Comparison of ENCODE assay signal across 20 mouse cellular contexts in genomic region chr5:129856414-129856813, GRCm38 (mm10). TPM values are rescaled to one million over a fixed set of nuclear protein-coding genes. Genes with fewer than 3 reads are reported as not detected.
DNase-seq lines count a peak whose midpoint lies in the region; TF ChIP-seq lines count a peak whose summit lies in the region.
"Had no signal": no experiment of that assay in that cellular context is flagged by ENCODE, and none has a peak within 500 bp of the region (broad histone marks: within the 10 kb centered on the region; RNA-seq: fewer than 3 reads in every experiment).

No protein-coding gene starts in this region.

- intact Hi-C loops in left cerebral cortex, adult 2 months (cut with DNase I): no loop called here

- H3K4me3 ChIP-seq in left cerebral cortex, adult 2 months: no peak overlapping the region
- no peak overlapping the region for H3K4me3 ChIP-seq in E14TG2a.4 (replicated peaks; ENCODE audit: low read length)
- no peak overlapping the region for H3K4me3 ChIP-seq in bone marrow, adult 2 months (replicated peaks; ENCODE audit: control insufficient read depth, low read depth, low read length)
- H3K4me3 ChIP-seq: midbrain, embryonic 12.5 days; myocyte had no signal

- peaks cover 94% of the 10 kb centered on the region for H3K36me3 ChIP-seq in E14TG2a.4 (ENCODE audit: insufficient read depth, low read length)

- peak; percentile 22 for TF ChIP-seq CTCF in left cerebral cortex, adult 2 months (IDR thresholded peaks at IDR 0.05)
- TF ChIP-seq CTCF in E14TG2a.4 (conservative IDR thresholded peaks at IDR 0.05; ENCODE audit: low read length): peak; percentile 27
- TF ChIP-seq CTCF in bone marrow, adult 2 months (IDR thresholded peaks at IDR 0.05; ENCODE audit: control insufficient read depth, insufficient read depth, low read length): peak; percentile 22; the same call in 1 of the 2 replicates

- no peak overlapping the region for H3K27ac ChIP-seq in left cerebral cortex, adult 2 months
- H3K27ac ChIP-seq in bone marrow, adult 2 months (ENCODE audit: control insufficient read depth, insufficient read depth, low read depth, low read length, poor library complexity): no peak overlapping the region
- H3K27ac ChIP-seq: midbrain, embryonic 12.5 days had no signal

- peaks cover 30% of the 10 kb centered on the region for H3K4me1 ChIP-seq in E14TG2a.4 (replicated peaks; ENCODE audit: low read depth, low read length)
- no peaks in the 10 kb centered on the region for H3K4me1 ChIP-seq in bone marrow, adult 2 months (ENCODE audit: control insufficient read depth, insufficient read depth, low read length)
- H3K4me1 ChIP-seq: midbrain, embryonic 12.5 days had no signal

- no peaks in the 10 kb centered on the region for H3K27me3 ChIP-seq in E14TG2a.4 (ENCODE audit: insufficient read depth, low read length)
- H3K27me3 ChIP-seq: midbrain, embryonic 12.5 days had no signal

- H3K9me3 ChIP-seq in E14TG2a.4 (ENCODE audit: low read length): peaks cover 3% of the 10 kb centered on the region; the same call in 1 of the 2 replicates
- H3K9me3 ChIP-seq: midbrain, embryonic 12.5 days had no signal

- no peak for DNase-seq in left cerebral cortex, adult 2 months (ENCODE audit: extremely low spot score in 1 of 2, low spot score in 2 of 2)
- DNase-seq in left cerebral cortex, adult 8-10 months (ENCODE audit: low spot score in 2 of 2): no peak
- peak; percentile 22 for DNase-seq in A20 (ENCODE audit: low read depth, low spot score)
- no peak for DNase-seq in ovary, adult 18-20 months (ENCODE audit: low spot score)
- no peak for DNase-seq in embryo, embryonic 10.5 days (ENCODE audit: low spot score)
- DNase-seq in kidney, adult 18-20 months: no peak
- DNase-seq: adrenal gland, postnatal 10 days; cerebellum, adult 11 months; cerebellum, postnatal 14 days; embryo, embryonic 11 days; gastrocnemius, postnatal 10 days; lung, embryonic 14.5 days; lung, postnatal 36 days; right cerebral cortex, postnatal 14 days; spleen, adult 18-20 months; thymus, adult 2 months had no signal

- TF ChIP-seq POLR2A in bone marrow, adult 2 months (IDR thresholded peaks at IDR 0.05; ENCODE audit: borderline replicate concordance, control insufficient read depth, low read depth, low read length): no peak

- WGBS in bone marrow, adult 2 months: 82% methylated on average over 5 of the region's 5 CpGs

RNA-seq across cellular contexts. Expression of gene Sumf2, which starts 9.6 kb away (rescaled TPM):
- total RNA-seq in left cerebral cortex, adult 2 months (2021): 10 to 100 TPM; 20.2 to 20.8 TPM
- total RNA-seq in left cerebral cortex, adult 8-10 months (2022): 10 to 100 TPM; 18.2 to 23.0 (median 21.9) TPM
- polyA plus RNA-seq in bone marrow, adult 2 months (2011; ENCODE audit: insufficient read depth, insufficient read length, low replicate concordance, missing spikeins): 7.7 and 16.3 TPM in 2 replicates

RNA-seq across cellular contexts. Expression of gene Chchd2, which starts 30.9 kb away (rescaled TPM):
- 100 to 1,000 TPM; 429 to 443 TPM for total RNA-seq in left cerebral cortex, adult 2 months (2021)
- 100 to 1,000 TPM; 416 to 428 (median 423) TPM for total RNA-seq in left cerebral cortex, adult 8-10 months (2022)
- 657 and 717 TPM in 2 replicates for polyA plus RNA-seq in bone marrow, adult 2 months (2011; ENCODE audit: insufficient read depth, insufficient read length, low replicate concordance, missing spikeins)

RNA-seq across cellular contexts. Expression of gene Zbed5, which starts 39.1 kb away (rescaled TPM):
- 1 to 10 TPM; 4.9 to 6.2 TPM for total RNA-seq in left cerebral cortex, adult 2 months (2021)
- total RNA-seq in left cerebral cortex, adult 8-10 months (2022): 1 to 10 TPM; 6.9 to 9.6 (median 7.9) TPM
- 1.5 TPM in 1 of 2 replicates, not detected in the other for polyA plus RNA-seq in bone marrow, adult 2 months (2011; ENCODE audit: insufficient read depth, insufficient read length, low replicate concordance, missing spikeins)

RNA-seq across cellular contexts. Expression of gene Phkg1, which starts 41.9 kb away (rescaled TPM):
- 10 to 100 TPM; 14.5 to 16.8 TPM for total RNA-seq in left cerebral cortex, adult 2 months (2021)
- 10 to 100 TPM; 16.7 to 20.4 (median 17.8) TPM for total RNA-seq in left cerebral cortex, adult 8-10 months (2022)
- 6.4 TPM in 1 of 2 replicates, not detected in the other for polyA plus RNA-seq in bone marrow, adult 2 months (2011; ENCODE audit: insufficient read depth, insufficient read length, low replicate concordance, missing spikeins)

RNA-seq across cellular contexts. Expression of gene Nupr1l, which starts 51.9 kb away (rescaled TPM):
- total RNA-seq in left cerebral cortex, adult 2 months (2021): 1 to 10 TPM in 1 of 2 experiments, under 1 TPM in 1; 0.61 to 3.1 TPM
- total RNA-seq in left cerebral cortex, adult 8-10 months (2022): 1 to 10 TPM; 2.5 to 3.5 (median 3.2) TPM
- not detected in 2 replicates for polyA plus RNA-seq in bone marrow, adult 2 months (2011; ENCODE audit: insufficient read depth, insufficient read length, low replicate concordance, missing spikeins)
